Mouse (Mus musculus) heart, postnatal 0 days (tissue): ENCODE data around the gene Mrps33. TPM values are rescaled to one million over a fixed set of nuclear protein-coding genes. Genes with fewer than 3 reads are reported as not detected.
A peak's percentile ranks its signal among the peaks of the same experiment; 100 is the strongest.

Source experiments
- ATAC-seq: fragments of 200-750 bp; cut with Nextera tagmentation; 2 replicates; pipeline ENCODE4 v1.8.0; 2017; ENCODE audit warnings: low read depth, moderate number of reproducible peaks, moderate library complexity; ENCODE audit not compliant: insufficient read depth
- DNase-seq: peaks from one replicate; pipeline ENCODE4 v3.0.0-alpha.2; 2016; ENCODE audit warnings: low spot score
- H3K27ac ChIP-seq: fragments of 300-500 bp; sonication (generic); 2 replicates; pipeline ENCODE4 v1.5.1; 2014; ENCODE audit warnings: low read depth, mild to moderate bottlenecking
- H3K27me3 ChIP-seq: fragments of 300-500 bp; sonication (generic); 2 replicates; pipeline ENCODE4 v1.6.1; 2014; ENCODE audit warnings: low read length, mixed read lengths; ENCODE audit not compliant: control insufficient read depth, insufficient read depth
- H3K36me3 ChIP-seq: fragments of 300-500 bp; sonication (generic); replicated peaks from 2 replicates; pipeline ENCODE4 v1.6.1; 2014; ENCODE audit warnings: low read length, mixed read lengths; ENCODE audit not compliant: control insufficient read depth, insufficient read depth
- H3K4me1 ChIP-seq: fragments of 300-500 bp; sonication (generic); 2 replicates; pipeline ENCODE4 v1.6.1; 2014; ENCODE audit warnings: antibody characterized with exemption; ENCODE audit not compliant: control insufficient read depth, insufficient read depth
- H3K4me2 ChIP-seq: fragments of 300-500 bp; sonication (generic); 2 replicates; pipeline ENCODE4 v1.6.1; 2014; ENCODE audit warnings: low read depth, mild to moderate bottlenecking, low read length, moderate library complexity
- H3K4me3 ChIP-seq: fragments of 300-500 bp; sonication (generic); 2 replicates; pipeline ENCODE4 v1.5.1; 2014; ENCODE audit warnings: low read depth, low read length
- H3K9ac ChIP-seq: fragments of 300-500 bp; sonication (generic); replicated peaks from 2 replicates; pipeline ENCODE4 v1.6.1; 2014; ENCODE audit warnings: low read depth, low read length, mixed read lengths
- H3K9me3 ChIP-seq: fragments of 300-500 bp; sonication (generic); replicated peaks from 2 replicates; pipeline ENCODE4 v1.6.1; 2016; ENCODE audit warnings: low read length; ENCODE audit not compliant: control insufficient read depth
- CTCF ChIP-seq: IDR thresholded peaks from 2 replicates; pipeline ENCODE4 v1.5.1; 2016; ENCODE audit warnings: antibody characterized with exemption, control low read depth, low read depth
- EP300 ChIP-seq: IDR thresholded peaks from 2 replicates; pipeline ENCODE4 v1.6.1; 2016; ENCODE audit warnings: antibody characterized with exemption, low read depth
- WGBS: fragments of 180-500 bp; shearing (Covaris S2); extraction: QIAGEN DNeasy Blood & Tissue Kit; methylation state at CpG from one replicate; pipeline ENCODE4 v1.1.7; 2014; 5-methylcytosine and 5-hydroxymethylcytosine counted together
- polyA plus RNA-seq: library from polyadenylated mRNA; unstranded; fragments of >200 nt; fragmentation: Nextera tagmentation; extraction: Ambion mirVana; gene quantifications from 2 replicates; pipeline ENCODE4 v1.2.1, GENCODE M21; 2015
- total RNA-seq: library from RNA; depleted of rRNA; stranded (reverse); fragments of >200 nt; gene quantifications from 2 replicates; pipeline ENCODE4 v1.2.3, GENCODE M21; 2014; ENCODE audit warnings: low replicate concordance

Gene Mrps33
- total and polyA plus RNA-seq, 2 experiments from 2014 or later, result 56.3 to 231 TPM

DNA sequence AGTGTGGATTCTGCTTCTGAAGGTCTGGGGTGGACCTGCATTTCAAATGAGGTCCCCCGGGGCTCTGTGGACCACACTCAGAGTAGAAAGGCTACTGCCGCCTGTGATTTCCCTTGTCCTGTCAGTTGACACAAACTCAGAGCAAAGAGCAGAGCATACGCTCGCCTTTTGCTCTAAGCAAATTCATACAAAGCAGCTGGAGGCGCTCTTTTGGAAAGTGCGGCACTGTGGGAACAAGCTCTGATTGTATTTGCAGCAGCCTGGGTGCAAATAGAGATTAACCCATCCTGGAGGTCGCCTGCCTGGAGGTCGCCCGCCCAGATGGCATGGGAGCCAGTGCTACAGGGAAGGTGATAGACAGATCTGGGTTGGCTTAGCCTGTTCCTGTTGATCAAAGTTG is 23.0 kb downstream of the Mrps33 start:
- Histone ChIP-seq H3K9ac (no peak overlapping the region), H3K9me3 (no peaks in the 10 kb centered on the region), H3K4me2 (no peak overlapping the region), H3K4me1 (no peaks in the 10 kb centered on the region), H3K27ac (no peak overlapping the region), H3K4me3 (no peak overlapping the region), H3K36me3 (no peaks in the 10 kb centered on the region), H3K27me3 (no peaks in the 10 kb centered on the region)
- no peak for ATAC-seq
- TF ChIP-seq CTCF, result no peak
- TF ChIP-seq EP300, result no peak
- no peak for DNase-seq
- WGBS, result 23% methylated on average over 9 of the region's 9 CpGs

GRCm38 (mm10) chr6:39785944-39786343 is 24.8 kb downstream of the Mrps33 start:
- H3K36me3 ChIP-seq, result no peaks in the 10 kb centered on the region
- H3K4me2 ChIP-seq, result no peak overlapping the region
- no peak overlapping the region for H3K4me3 ChIP-seq
- H3K9me3 ChIP-seq, result no peaks in the 10 kb centered on the region
- H3K4me1 ChIP-seq, result peaks cover 8% of the 10 kb centered on the region; the same call in 1 of the 2 replicates
- DNase-seq (no peak), ATAC-seq (no peak)
- H3K27me3 ChIP-seq, result no peaks in the 10 kb centered on the region
- H3K9ac ChIP-seq, result no peak overlapping the region
- 84% methylated on average over 5 of the region's 5 CpGs for WGBS
- H3K27ac ChIP-seq, result no peak overlapping the region
- no peak for TF ChIP-seq EP300
- no peak for TF ChIP-seq CTCF

DNA sequence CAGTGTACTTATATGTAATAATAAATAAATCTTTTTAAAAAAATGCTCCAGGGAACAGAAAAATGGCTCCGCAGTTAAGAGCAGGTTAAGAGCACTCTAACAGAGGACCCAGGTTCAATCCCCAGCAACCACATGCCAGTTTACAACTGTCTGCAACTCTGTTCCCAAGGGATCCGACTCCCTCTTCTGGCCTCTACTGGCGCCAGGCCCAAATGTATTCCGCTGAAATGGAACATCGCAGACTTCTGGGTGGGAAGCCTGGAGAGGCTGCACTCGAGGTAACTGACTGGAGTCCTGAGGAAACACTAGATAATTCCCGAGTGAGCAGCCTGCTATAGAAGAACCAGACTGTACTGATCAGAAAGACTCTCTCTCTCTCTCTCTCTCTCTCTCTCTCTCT is 27.3 kb downstream of the Mrps33 start:
- H3K9me3 ChIP-seq, result no peaks in the 10 kb centered on the region
- TF ChIP-seq CTCF (no peak), EP300 (no peak)
- H3K4me2 ChIP-seq, result no peak overlapping the region
- no peak for DNase-seq
- no peak overlapping the region for H3K4me3 ChIP-seq
- H3K27me3 ChIP-seq, result no peaks in the 10 kb centered on the region
- H3K4me1 ChIP-seq, result peaks cover 8% of the 10 kb centered on the region; the same call in 1 of the 2 replicates
- 54% methylated on average over 7 of the region's 7 CpGs for WGBS
- H3K27ac ChIP-seq, result no peak overlapping the region
- H3K36me3 ChIP-seq, result no peaks in the 10 kb centered on the region
- H3K9ac ChIP-seq, result no peak overlapping the region
- ATAC-seq, result no peak

GRCm38 (mm10) chr6:39782618-39783017 is 28.2 kb downstream of the Mrps33 start:
- 29% methylated on average over 3 of the region's 3 CpGs for WGBS
- Histone ChIP-seq H3K4me1 (peaks cover 8% of the 10 kb centered on the region; the same call in 1 of the 2 replicates), H3K9me3 (no peaks in the 10 kb centered on the region), H3K27ac (no peak overlapping the region), H3K27me3 (no peaks in the 10 kb centered on the region), H3K36me3 (no peaks in the 10 kb centered on the region), H3K9ac (no peak overlapping the region), H3K4me3 (no peak overlapping the region), H3K4me2 (no peak overlapping the region)
- DNase-seq (peak; percentile 33), ATAC-seq (no peak)
- TF ChIP-seq CTCF (peak; percentile 57), EP300 (no peak)

DNA sequence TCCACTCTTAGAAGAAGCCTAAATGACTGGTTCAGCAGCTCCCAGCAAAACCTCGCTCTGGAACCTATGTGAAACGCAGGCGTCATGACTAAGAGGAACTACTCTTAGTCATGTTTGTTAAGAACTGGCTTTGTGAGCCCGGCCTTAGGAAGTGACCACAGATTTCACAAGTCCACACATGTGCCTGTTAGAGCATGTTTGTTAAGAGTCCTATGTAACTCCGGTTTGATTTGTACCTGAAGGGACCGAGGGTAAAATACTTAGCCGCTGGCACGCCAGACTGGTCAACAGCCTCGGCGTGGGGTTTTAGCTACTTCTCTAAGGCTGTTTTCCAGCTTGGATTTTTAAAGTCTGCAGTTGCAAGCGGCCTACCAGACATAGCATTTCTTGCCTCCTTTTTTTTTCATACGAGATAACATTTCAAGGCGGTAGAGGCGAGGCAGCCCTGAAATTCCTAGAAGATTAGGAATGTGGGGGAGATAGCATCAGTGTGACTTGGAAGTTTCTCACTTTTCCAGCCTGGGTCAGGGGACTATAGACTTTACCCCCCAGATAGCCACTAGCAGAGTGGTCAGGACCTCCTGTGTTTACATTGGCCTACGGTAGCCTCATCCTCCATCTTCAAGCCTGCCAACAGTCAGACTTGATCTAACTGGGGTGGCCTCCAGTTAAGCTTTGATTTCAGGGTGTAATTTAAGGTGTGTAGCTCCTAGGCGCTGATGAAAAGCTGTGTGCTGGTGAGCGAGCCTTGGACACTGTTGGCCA is 28.8 kb downstream of the Mrps33 start:
- Histone ChIP-seq H3K4me3 (peak overlapping the region; percentile 33), H3K27ac (peak overlapping the region; percentile 67), H3K9ac (peak overlapping the region; percentile 49; the same call in 1 of the 2 replicates), H3K9me3 (no peaks in the 10 kb centered on the region), H3K27me3 (no peaks in the 10 kb centered on the region), H3K4me1 (peaks cover 8% of the 10 kb centered on the region; the same call in 1 of the 2 replicates), H3K36me3 (no peaks in the 10 kb centered on the region), H3K4me2 (peak overlapping the region; percentile 75)
- TF ChIP-seq CTCF, result no peak
- TF ChIP-seq EP300, result no peak
- ATAC-seq (0 out of 2 replicates have a peak, but pooled peaks have one; percentile 16), DNase-seq (peak; percentile 52)
- 48% methylated on average over 17 of the region's 17 CpGs for WGBS
